Mouse (Mus musculus) hindbrain, embryonic 14.5 days (tissue): ENCODE measurements at regions not wholly inside any gene's neighbourhood (a gene's known extent, or its start where the extent isn't known, plus 50 kb on each side); places are given as distances from the start of the nearest gene placed in this dataset.

Source experiments
- ATAC-seq: fragments of 200-750 bp; cut with Nextera tagmentation; 2 replicates; pipeline ENCODE4 v1.8.0; 2017; ENCODE audit warnings: moderate number of reproducible peaks, mild to moderate bottlenecking, moderate TSS enrichment, moderate library complexity; ENCODE audit not compliant: low FRiP score
- DNase-seq: peaks from one replicate; pipeline ENCODE4 v3.0.0-alpha.2; 2015; ENCODE audit warnings: low spot score
- H3K27ac ChIP-seq: fragments of 300-500 bp; sonication (generic); 2 replicates; pipeline ENCODE4 v1.5.1; 2014; ENCODE audit warnings: mild to moderate bottlenecking, moderate library complexity
- H3K27me3 ChIP-seq: fragments of 300-500 bp; sonication (generic); 2 replicates; pipeline ENCODE4 v1.6.1; 2014; ENCODE audit warnings: mild to moderate bottlenecking, low read length, mixed read lengths; ENCODE audit not compliant: control insufficient read depth, insufficient read depth
- H3K36me3 ChIP-seq: fragments of 300-500 bp; sonication (generic); replicated peaks from 2 replicates; pipeline ENCODE4 v1.6.1; 2014; ENCODE audit not compliant: control insufficient read depth, insufficient read depth
- H3K4me1 ChIP-seq: fragments of 300-500 bp; sonication (generic); replicated peaks from 2 replicates; pipeline ENCODE4 v1.6.1; 2014; ENCODE audit warnings: antibody characterized with exemption, low read length, mixed read lengths; ENCODE audit not compliant: control insufficient read depth, insufficient read depth
- H3K4me2 ChIP-seq: fragments of 300-500 bp; sonication (generic); replicated peaks from 2 replicates; pipeline ENCODE4 v1.6.1; 2014; ENCODE audit warnings: mild to moderate bottlenecking, moderate library complexity
- H3K4me3 ChIP-seq: fragments of 300-500 bp; sonication (generic); replicated peaks from 2 replicates; pipeline ENCODE4 v1.5.1; 2014; ENCODE audit warnings: mild to moderate bottlenecking, low read length
- H3K9ac ChIP-seq: fragments of 300-500 bp; sonication (generic); 2 replicates; pipeline ENCODE4 v1.6.1; 2014
- H3K9me3 ChIP-seq: fragments of 300-500 bp; sonication (generic); 2 replicates; pipeline ENCODE4 v1.6.1; 2016; ENCODE audit warnings: low read length; ENCODE audit not compliant: control insufficient read depth
- WGBS: fragments of 180-500 bp; shearing (Covaris S2); extraction: QIAGEN DNeasy Blood & Tissue Kit; methylation state at CpG from one replicate; pipeline ENCODE4 v1.1.7; 2014; 5-methylcytosine and 5-hydroxymethylcytosine counted together

DNA sequence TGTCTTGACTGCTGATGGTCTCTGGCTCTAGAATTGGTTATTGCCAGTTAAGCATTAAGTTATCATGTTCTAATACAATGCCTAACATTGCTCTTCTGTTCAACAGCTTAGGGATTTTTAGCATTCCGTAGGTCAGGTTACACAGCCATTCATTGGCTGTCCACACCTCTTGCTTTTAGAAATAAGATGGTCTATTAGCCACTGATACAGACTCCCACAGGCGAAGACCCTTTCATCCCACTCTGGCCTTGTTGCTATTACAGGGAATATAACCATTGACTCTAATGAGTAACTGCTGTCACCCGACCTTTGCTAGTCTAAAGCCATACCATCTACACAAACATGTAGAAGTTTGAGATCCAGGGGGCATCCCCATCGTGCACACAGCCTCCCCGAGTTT lies 191.6 kb downstream of the Papss1 start:
- Histone ChIP-seq H3K9me3 (peaks cover 12% of the 10 kb centered on the region; the same call in 1 of the 2 replicates), H3K4me2 (no peak overlapping the region), H3K4me1 (no peaks in the 10 kb centered on the region), H3K36me3 (no peaks in the 10 kb centered on the region), H3K27me3 (no peaks in the 10 kb centered on the region), H3K9ac (no peak overlapping the region), H3K27ac (no peak overlapping the region), H3K4me3 (no peak overlapping the region)
- ATAC-seq (no peak), DNase-seq (no peak)
- 88% methylated on average over 5 of the region's 5 CpGs for WGBS

- Histone ChIP-seq H3K9ac (no peak overlapping the region), H3K4me2 (no peak overlapping the region), H3K4me1 (no peaks in the 10 kb centered on the region), H3K36me3 (no peaks in the 10 kb centered on the region), H3K4me3 (no peak overlapping the region), H3K27ac (no peak overlapping the region), H3K27me3 (no peaks in the 10 kb centered on the region), H3K9me3 (no peaks in the 10 kb centered on the region)
- no peak for DNase-seq
- 60% methylated on average over 1 of the region's 1 CpGs for WGBS
- no peak for ATAC-seq
These were observed 205.4 kb downstream of the Papss1 start for GRCm38 (mm10) chr3:131769976-131770375.

- no peaks in the 10 kb centered on the region for H3K4me1 ChIP-seq
- no peak overlapping the region for H3K27ac ChIP-seq
- H3K4me3 ChIP-seq: no peak overlapping the region
- no peaks in the 10 kb centered on the region for H3K36me3 ChIP-seq
- H3K9ac ChIP-seq: no peak overlapping the region
- H3K27me3 ChIP-seq: no peaks in the 10 kb centered on the region
- 93% methylated on average over 1 of the region's 1 CpGs for WGBS
- DNase-seq (no peak), ATAC-seq (no peak)
- no peak overlapping the region for H3K4me2 ChIP-seq
- H3K9me3 ChIP-seq: no peaks in the 10 kb centered on the region
These were observed 205.9 kb downstream of the Papss1 start for GRCm38 (mm10) chr3:131770486-131770885.

- no peaks in the 10 kb centered on the region for H3K4me1 ChIP-seq
- H3K27me3 ChIP-seq: no peaks in the 10 kb centered on the region
- no peak overlapping the region for H3K4me3 ChIP-seq
- H3K4me2 ChIP-seq: no peak overlapping the region
- H3K9me3 ChIP-seq: no peaks in the 10 kb centered on the region
- DNase-seq (no peak), ATAC-seq (no peak)
- WGBS: 84% methylated on average over 4 of the region's 4 CpGs
- no peaks in the 10 kb centered on the region for H3K36me3 ChIP-seq
- no peak overlapping the region for H3K27ac ChIP-seq
- no peak overlapping the region for H3K9ac ChIP-seq
These were observed 207.4 kb downstream of the Papss1 start for GRCm38 (mm10) chr3:131771863-131772546.

GRCm38 (mm10) chr3:131772593-131772992 lies 208.0 kb downstream of the Papss1 start:
- Histone ChIP-seq H3K4me3 (no peak overlapping the region), H3K36me3 (no peaks in the 10 kb centered on the region), H3K27ac (no peak overlapping the region), H3K4me2 (no peak overlapping the region), H3K27me3 (no peaks in the 10 kb centered on the region), H3K9ac (no peak overlapping the region), H3K9me3 (no peaks in the 10 kb centered on the region), H3K4me1 (no peaks in the 10 kb centered on the region)
- 75% methylated on average over 5 of the region's 5 CpGs for WGBS
- no peak for DNase-seq
- no peak for ATAC-seq

DNA sequence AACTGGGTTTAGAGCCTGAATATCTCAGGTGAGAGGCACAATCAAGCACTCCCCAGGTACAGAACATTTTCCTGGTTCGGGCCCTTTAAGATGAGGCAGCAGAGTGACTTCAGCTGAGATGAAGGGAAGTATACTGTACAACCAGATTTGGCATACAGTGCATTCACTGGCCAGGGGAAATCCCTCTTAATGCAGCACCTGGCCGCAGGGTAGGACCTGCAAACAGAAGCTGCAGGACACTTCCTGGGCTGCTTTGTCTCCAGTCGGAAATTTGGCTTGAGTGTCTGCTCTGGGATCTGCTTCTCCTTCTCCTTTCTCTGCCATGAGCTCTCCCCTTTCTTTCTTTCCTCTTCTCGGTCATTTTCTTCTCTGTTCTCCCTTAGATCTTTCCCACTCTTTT lies 210.9 kb downstream of the Papss1 start:
- Histone ChIP-seq H3K9me3 (no peaks in the 10 kb centered on the region), H3K4me2 (no peak overlapping the region), H3K9ac (no peak overlapping the region), H3K27me3 (no peaks in the 10 kb centered on the region), H3K27ac (no peak overlapping the region), H3K36me3 (no peaks in the 10 kb centered on the region), H3K4me3 (no peak overlapping the region), H3K4me1 (no peaks in the 10 kb centered on the region)
- no peak for ATAC-seq
- WGBS: 81% methylated on average over 4 of the region's 4 CpGs
- no peak for DNase-seq

DNA sequence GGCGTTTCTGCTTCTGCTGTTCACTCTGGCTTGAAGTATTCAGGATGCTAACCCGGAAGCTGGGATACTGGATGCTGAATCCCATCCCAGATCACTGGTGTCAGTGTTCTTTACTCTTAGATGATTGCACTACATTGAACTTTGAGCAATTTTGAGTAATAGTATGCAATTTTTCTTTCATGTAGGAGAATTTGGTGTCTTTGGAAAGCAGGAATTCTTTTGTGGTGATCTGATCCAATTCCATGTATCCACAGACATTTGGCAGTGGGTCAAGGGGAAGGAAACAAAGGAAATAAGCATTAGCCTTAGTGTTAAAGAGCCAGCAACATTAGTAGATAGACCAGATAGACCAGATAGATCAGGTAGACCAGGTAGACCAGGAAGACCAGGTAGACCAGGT lies 212.1 kb downstream of the Papss1 start:
- no peak for DNase-seq
- no peak for ATAC-seq
- Histone ChIP-seq H3K4me1 (no peaks in the 10 kb centered on the region), H3K27me3 (no peaks in the 10 kb centered on the region), H3K36me3 (no peaks in the 10 kb centered on the region), H3K9me3 (no peaks in the 10 kb centered on the region), H3K9ac (no peak overlapping the region), H3K4me3 (no peak overlapping the region), H3K4me2 (no peak overlapping the region), H3K27ac (no peak overlapping the region)
- 88% methylated on average over 2 of the region's 2 CpGs for WGBS

- WGBS: 88% methylated on average over 7 of the region's 7 CpGs
- no peak overlapping the region for H3K4me3 ChIP-seq
- no peaks in the 10 kb centered on the region for H3K9me3 ChIP-seq
- no peaks in the 10 kb centered on the region for H3K4me1 ChIP-seq
- no peak overlapping the region for H3K4me2 ChIP-seq
- H3K9ac ChIP-seq: no peak overlapping the region
- DNase-seq (no peak), ATAC-seq (no peak)
- no peaks in the 10 kb centered on the region for H3K27me3 ChIP-seq
- no peaks in the 10 kb centered on the region for H3K36me3 ChIP-seq
- H3K27ac ChIP-seq: no peak overlapping the region
These were observed 215.2 kb downstream of the Papss1 start for GRCm38 (mm10) chr3:131779803-131780202.

GRCm38 (mm10) chr3:131785524-131785923 lies 221.0 kb downstream of the Papss1 start:
- WGBS: 79% methylated on average over 3 of the region's 3 CpGs
- H3K36me3 ChIP-seq: no peaks in the 10 kb centered on the region
- no peak overlapping the region for H3K9ac ChIP-seq
- H3K4me1 ChIP-seq: no peaks in the 10 kb centered on the region
- ATAC-seq (no peak), DNase-seq (no peak)
- no peak overlapping the region for H3K4me3 ChIP-seq
- H3K9me3 ChIP-seq: no peaks in the 10 kb centered on the region
- no peaks in the 10 kb centered on the region for H3K27me3 ChIP-seq
- no peak overlapping the region for H3K27ac ChIP-seq
- H3K4me2 ChIP-seq: no peak overlapping the region

- no peak overlapping the region for H3K27ac ChIP-seq
- ATAC-seq (no peak), DNase-seq (no peak)
- no peaks in the 10 kb centered on the region for H3K36me3 ChIP-seq
- H3K27me3 ChIP-seq: no peaks in the 10 kb centered on the region
- 89% methylated on average over 1 of the region's 2 CpGs for WGBS
- no peak overlapping the region for H3K9ac ChIP-seq
- no peak overlapping the region for H3K4me3 ChIP-seq
- H3K9me3 ChIP-seq: no peaks in the 10 kb centered on the region
- H3K4me2 ChIP-seq: no peak overlapping the region
- H3K4me1 ChIP-seq: no peaks in the 10 kb centered on the region
These were observed 223.8 kb downstream of the Papss1 start for GRCm38 (mm10) chr3:131788321-131788720.
